Mouse (Mus musculus): ENCODE results near the gene Igf1r.

DNA sequence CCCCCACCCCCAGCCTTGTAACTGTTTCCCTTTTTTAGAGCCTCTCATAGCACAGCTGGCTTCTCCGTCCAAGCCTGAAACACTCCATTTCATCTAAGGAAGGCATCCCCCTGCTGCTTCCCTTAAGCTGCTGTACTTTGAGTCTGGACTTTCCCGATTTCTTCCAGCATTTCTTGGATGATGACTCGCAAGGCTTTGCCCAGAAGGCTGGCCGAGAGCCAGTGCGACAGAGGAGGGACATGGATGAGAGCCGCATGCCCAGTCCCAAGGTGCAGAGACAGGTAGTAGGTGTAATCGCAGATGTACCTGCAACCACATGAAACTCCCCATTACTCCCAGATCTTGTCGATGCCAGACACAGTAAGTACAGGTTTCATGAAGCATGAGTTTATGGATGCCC, 284.2 kb downstream of the Igf1r start:
- TF ChIP-seq CTCF (IDR thresholded peaks at IDR 0.05) (no peak), EP300 (IDR thresholded peaks at IDR 0.05) (no peak)
